Mouse (Mus musculus) kidney, adult 2 months (tissue): ENCODE data around the gene Adssl1. TPM values are rescaled to one million over a fixed set of nuclear protein-coding genes. Genes with fewer than 3 reads are reported as not detected.

ENCODE experiments used
- DNase-seq: peaks from one replicate; pipeline ENCODE4 v3.0.0; 2021
- H3K27ac ChIP-seq: fragments of 200-500 bp; 2 replicates; pipeline ENCODE4 v1.5.1; 2012; ENCODE audit warnings: low read depth, low read length, control low read depth, inconsistent platforms; ENCODE audit not compliant: insufficient read depth
- H3K27me3 ChIP-seq: fragments of 200-500 bp; replicated peaks from 2 replicates; pipeline ENCODE4 v1.6.1; 2012; ENCODE audit warnings: mild to moderate bottlenecking, moderate library complexity, low read length, inconsistent platforms; ENCODE audit not compliant: control insufficient read depth, insufficient read depth
- H3K36me3 ChIP-seq: fragments of 200-500 bp; 2 replicates; pipeline ENCODE4 v1.6.1; 2012; ENCODE audit warnings: mild to moderate bottlenecking, moderate library complexity, low read length, inconsistent platforms; ENCODE audit not compliant: control insufficient read depth, insufficient read depth
- H3K4me1 ChIP-seq: fragments of 200-500 bp; 2 replicates; pipeline ENCODE4 v1.6.1; 2011; ENCODE audit warnings: low read length; ENCODE audit not compliant: control insufficient read depth, insufficient read depth
- H3K4me3 ChIP-seq: fragments of 200-500 bp; 2 replicates; pipeline ENCODE4 v1.5.1; 2011; ENCODE audit warnings: mild to moderate bottlenecking, low read depth, low read length, control low read depth; ENCODE audit not compliant: insufficient read depth
- CTCF ChIP-seq: fragments of 200-500 bp; conservative IDR thresholded peaks from 2 replicates; pipeline ENCODE4 v1.5.1; 2011; ENCODE audit warnings: low read depth, mild to moderate bottlenecking, control low read depth, low read length, moderate library complexity, mixed read lengths; ENCODE audit not compliant: insufficient read depth, insufficient read length
- POLR2A ChIP-seq: fragments of 200-500 bp; IDR thresholded peaks from one replicate; pipeline ENCODE4 v1.6.1; 2011; ENCODE audit warnings: low read depth, low read length, control low read depth
- WGBS: fragments of 180-500 bp; shearing (Covaris S2); methylation state at CpG from one replicate; pipeline ENCODE4 v1.1.7; 2018; 5-methylcytosine and 5-hydroxymethylcytosine counted together
- polyA plus RNA-seq: library from polyadenylated mRNA; depleted of rRNA; stranded (reverse); fragments of >200 nt; gene quantifications from 2 replicates; pipeline ENCODE4 v1.2.3, GENCODE M21; 2012

Gene Adssl1
- polyA plus RNA-seq, 1 experiment, result 10.4 TPM

GRCm38 (mm10) chr12:112587125-112588124 lies 32.4 kb upstream of the Adssl1 start:
- DNase-seq, result no peak
- 0 out of 2 replicates have a peak, but pooled peaks cover 4% of the 10 kb centered on the region for H3K4me1 ChIP-seq
- H3K36me3 ChIP-seq, result no peaks in the 10 kb centered on the region
- TF ChIP-seq CTCF, result no peak
- no peak for TF ChIP-seq POLR2A
- H3K4me3 ChIP-seq, result no peak overlapping the region
- no peaks in the 10 kb centered on the region for H3K27me3 ChIP-seq
- H3K27ac ChIP-seq, result no peak overlapping the region
- 84% methylated on average over 14 of the region's 14 CpGs for WGBS

DNA sequence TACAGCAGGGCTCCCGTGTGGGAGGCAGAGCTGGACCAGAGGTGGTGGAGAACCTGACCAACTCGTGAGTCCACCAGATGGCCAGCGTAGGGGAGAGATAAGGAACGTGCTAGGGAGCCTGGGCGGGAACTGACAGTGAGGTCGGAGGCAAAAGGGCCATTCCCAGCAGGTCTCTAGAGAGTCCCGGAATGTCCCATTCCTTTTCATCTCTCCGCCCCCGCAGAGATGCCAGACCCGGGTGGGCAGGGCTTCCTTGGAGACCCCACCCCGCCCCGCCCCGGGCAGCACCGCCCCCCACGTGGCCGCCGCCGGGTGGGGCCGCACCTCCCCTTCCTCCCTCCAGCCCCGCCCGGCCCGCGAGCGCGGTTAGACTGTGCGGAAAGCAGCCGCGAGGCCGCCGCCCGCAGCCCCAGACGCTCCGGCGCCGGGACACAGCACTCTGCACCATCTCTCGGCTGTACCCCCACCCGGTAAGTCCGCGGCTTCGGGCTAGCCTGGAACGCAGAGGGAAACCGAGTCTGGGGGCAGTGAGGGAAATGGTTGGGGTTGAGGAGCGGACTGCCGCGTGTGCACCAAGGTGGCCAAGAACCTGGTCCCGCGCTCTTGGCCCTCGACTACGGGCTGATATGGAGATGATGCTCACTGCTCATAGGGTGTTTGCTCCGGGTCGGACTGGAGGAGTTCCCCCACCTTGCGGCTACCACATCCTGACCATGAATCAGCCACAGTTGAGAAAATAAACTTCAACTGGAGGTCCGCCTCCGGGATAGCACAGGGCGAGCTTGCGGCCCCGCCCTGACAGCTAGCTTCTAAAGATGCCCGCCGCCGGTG lies 31.2 kb upstream of the Adssl1 start, which contains the start of gene Inf2:
Gene Inf2 (plus strand): TSS at position 359 of the 831 bp plus-strand sequence.
- no peaks in the 10 kb centered on the region for H3K36me3 ChIP-seq

DNA sequence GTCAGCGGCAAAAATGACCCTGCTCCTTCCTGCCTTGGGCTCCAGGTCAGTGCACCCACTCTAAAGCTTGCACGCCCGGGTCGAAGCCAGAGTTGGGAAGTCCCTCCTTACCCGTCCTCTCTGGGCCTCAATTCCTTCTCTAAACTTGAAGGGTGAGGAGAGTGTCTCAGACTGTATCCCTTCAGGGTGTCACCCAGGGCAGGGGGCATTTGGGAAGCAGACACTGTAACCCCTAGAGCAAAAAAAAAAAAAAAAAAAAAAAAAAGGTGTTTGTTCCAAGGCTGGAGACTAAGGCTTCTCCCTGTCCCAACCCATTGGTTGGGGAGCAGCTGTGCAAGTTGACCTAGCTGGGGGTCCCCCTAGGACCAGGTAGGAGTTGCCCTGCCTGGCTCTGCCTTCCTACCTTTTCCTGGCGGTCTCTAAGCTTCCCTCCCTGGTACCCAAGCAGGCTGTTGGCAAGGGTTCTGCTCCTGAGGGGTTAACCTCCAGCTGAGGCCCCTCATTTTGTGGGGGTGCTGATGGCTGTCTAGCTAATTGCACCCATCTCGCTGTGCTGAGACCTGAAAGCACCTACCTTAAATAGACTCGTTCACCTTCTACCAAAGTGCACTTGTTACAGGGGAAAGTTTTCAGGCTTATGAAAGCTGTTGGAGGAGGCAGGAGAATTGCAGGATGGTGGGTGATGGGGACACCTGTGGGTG lies 30.2 kb upstream of the Adssl1 start:
- DNase-seq, result no peak
- Histone ChIP-seq H3K4me3 (peak overlapping the region; percentile 75), H3K36me3 (no peaks in the 10 kb centered on the region), H3K4me1 (peaks cover 7% of the 10 kb centered on the region), H3K27ac (no peak overlapping the region), H3K27me3 (no peaks in the 10 kb centered on the region)
- TF ChIP-seq CTCF, result no peak
- TF ChIP-seq POLR2A, result no peak
- WGBS, result 62% methylated on average over 8 of the region's 8 CpGs

More for the DNA sequence above, 31.2 kb upstream of the Adssl1 start, which contains the start of gene Inf2:
- WGBS, result 2% methylated on average over 58 of the region's 60 CpGs
- 0 out of 2 replicates have a peak, but pooled peaks cover 4% of the 10 kb centered on the region for H3K4me1 ChIP-seq
- no peaks in the 10 kb centered on the region for H3K27me3 ChIP-seq
- H3K4me3 ChIP-seq, result peak within 1 kb of the TSS; percentile 75
- peak; percentile 89 for DNase-seq
- no peak for TF ChIP-seq CTCF
- TF ChIP-seq POLR2A, result no peak
- H3K27ac ChIP-seq, result peak within 1 kb of the TSS; percentile 47

- no peak overlapping the region for H3K4me3 ChIP-seq
- TF ChIP-seq POLR2A (no peak), CTCF (no peak)
- no peaks in the 10 kb centered on the region for H3K27me3 ChIP-seq
- H3K27ac ChIP-seq, result no peak overlapping the region
- H3K36me3 ChIP-seq, result no peaks in the 10 kb centered on the region
- peaks cover 7% of the 10 kb centered on the region for H3K4me1 ChIP-seq
- no peak for DNase-seq
- WGBS, result 85% methylated on average over 8 of the region's 8 CpGs
Measured at GRCm38 (mm10) chr12:112590566-112591239, 29.1 kb upstream of the Adssl1 start.

DNA sequence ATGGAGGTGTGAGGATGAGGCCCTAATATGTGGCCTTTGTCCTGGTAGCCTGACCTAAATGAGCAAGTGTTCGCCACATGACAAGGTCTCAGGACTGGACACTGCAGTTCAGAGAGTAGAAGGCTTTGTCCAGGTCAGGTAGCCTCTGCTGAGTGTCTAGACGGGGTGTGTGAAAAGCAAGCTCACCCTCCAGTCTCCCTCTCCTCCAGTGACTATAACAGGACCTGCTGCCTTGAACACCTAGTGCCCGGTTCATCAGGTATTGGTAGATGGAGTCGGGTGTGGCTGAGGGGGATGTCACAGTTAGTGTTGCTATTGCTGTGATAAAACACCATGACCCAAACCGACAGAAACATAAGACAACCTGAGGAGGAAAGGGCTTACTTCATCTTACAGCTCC lies 28.6 kb upstream of the Adssl1 start:
- TF ChIP-seq CTCF (no peak), POLR2A (no peak)
- no peak overlapping the region for H3K27ac ChIP-seq
- 91% methylated on average over 5 of the region's 5 CpGs for WGBS
- DNase-seq, result no peak
- no peaks in the 10 kb centered on the region for H3K36me3 ChIP-seq
- peaks cover 7% of the 10 kb centered on the region for H3K4me1 ChIP-seq
- H3K4me3 ChIP-seq, result no peak overlapping the region
- no peaks in the 10 kb centered on the region for H3K27me3 ChIP-seq

- peaks cover 7% of the 10 kb centered on the region for H3K4me1 ChIP-seq
- H3K27me3 ChIP-seq, result no peaks in the 10 kb centered on the region
- 84% methylated on average over 3 of the region's 3 CpGs for WGBS
- no peaks in the 10 kb centered on the region for H3K36me3 ChIP-seq
- peak; percentile 24 for DNase-seq
- TF ChIP-seq POLR2A, result no peak
- no peak for TF ChIP-seq CTCF
- no peak overlapping the region for H3K4me3 ChIP-seq
- H3K27ac ChIP-seq, result no peak overlapping the region
Measured at GRCm38 (mm10) chr12:112591730-112592129, 28.1 kb upstream of the Adssl1 start.
